Mouse (Mus musculus) megakaryocyte progenitor cell, adult 5-6 weeks (primary cell): ENCODE measurements at regions not wholly inside any gene's neighbourhood (a gene's known extent, or its start where the extent isn't known, plus 50 kb on each side); places are given as distances from the start of the nearest gene placed in this dataset.

Source experiments
- ATAC-seq: replicated peaks from 2 replicates; pipeline ENCODE4 v1.8.0; 2016; ENCODE audit warnings: mild to moderate bottlenecking, moderate TSS enrichment, inconsistent platforms; ENCODE audit not compliant: poor library complexity

- no peak for ATAC-seq
These were observed 132.7 kb downstream of the Otoa start for GRCm38 (mm10) chr7:121214181-121214580.

GRCm38 (mm10) chr7:121215032-121215431 lies 133.6 kb downstream of the Otoa start:
- ATAC-seq, result no peak

- no peak for ATAC-seq
These were observed 134.3 kb downstream of the Otoa start for GRCm38 (mm10) chr7:121215735-121216134.

- ATAC-seq, result no peak
These were observed 136.6 kb downstream of the Otoa start for GRCm38 (mm10) chr7:121218031-121218430.

GRCm38 (mm10) chr7:121221158-121221557 lies 139.7 kb downstream of the Otoa start:
- ATAC-seq, result no peak

GRCm38 (mm10) chr7:121231881-121232280 lies 150.4 kb downstream of the Otoa start:
- no peak for ATAC-seq

- ATAC-seq, result no peak
These were observed 153.4 kb downstream of the Otoa start for GRCm38 (mm10) chr7:121234831-121235230.

GRCm38 (mm10) chr7:121239731-121240130 lies 151.9 kb upstream of the Hs3st2 start:
- no peak for ATAC-seq

GRCm38 (mm10) chr7:121247845-121248244 lies 143.8 kb upstream of the Hs3st2 start:
- ATAC-seq, result no peak

- no peak for ATAC-seq
These were observed 134.2 kb upstream of the Hs3st2 start for GRCm38 (mm10) chr7:121257466-121257865.

- peak; percentile 95 for ATAC-seq
These were observed 132.7 kb upstream of the Hs3st2 start for GRCm38 (mm10) chr7:121258826-121259496.

GRCm38 (mm10) chr7:121259497-121260009 lies 132.1 kb upstream of the Hs3st2 start:
- no peak for ATAC-seq

GRCm38 (mm10) chr7:121269358-121269757 lies 122.3 kb upstream of the Hs3st2 start:
- ATAC-seq, result no peak

GRCm38 (mm10) chr7:121280597-121280996 lies 111.1 kb upstream of the Hs3st2 start:
- ATAC-seq, result no peak

- ATAC-seq, result no peak
These were observed 109.5 kb upstream of the Hs3st2 start for GRCm38 (mm10) chr7:121282154-121282553.

- ATAC-seq, result no peak
These were observed 101.9 kb upstream of the Hs3st2 start for GRCm38 (mm10) chr7:121289737-121290136.

- no peak for ATAC-seq
These were observed 95.4 kb upstream of the Hs3st2 start for GRCm38 (mm10) chr7:121296151-121296695.

GRCm38 (mm10) chr7:121312961-121313587 lies 78.6 kb upstream of the Hs3st2 start:
- no peak for ATAC-seq

GRCm38 (mm10) chr7:121314521-121314920 lies 77.1 kb upstream of the Hs3st2 start:
- ATAC-seq, result no peak

GRCm38 (mm10) chr7:121329274-121329673 lies 62.4 kb upstream of the Hs3st2 start:
- ATAC-seq, result no peak

GRCm38 (mm10) chr7:121332532-121332931 lies 59.1 kb upstream of the Hs3st2 start:
- ATAC-seq, result no peak
